Mouse (Mus musculus): Measurements from ENCODE around the gene Taar1. TPM values are rescaled to one million over a fixed set of nuclear protein-coding genes. Genes with fewer than 3 reads are reported as not detected.

Taar1 gene
- total RNA-seq (2015; ENCODE audit: low replicate concordance) (not detected in 2 replicates), total RNA-seq (2017; ENCODE audit: low replicate concordance) (not detected in 2 replicates)

- ATAC-seq (replicated peaks; ENCODE audit: low FRiP score, poor library complexity, severe bottlenecking): no peak
Measured at GRCm38 (mm10) chr10:23920056-23920455, at the start of gene Taar1. TSS of gene Taar1 (plus strand) at chr10:23920356.

GRCm38 (mm10) chr10:23880695-23881094, 39.5 kb upstream of the Taar1 start:
- ATAC-seq (replicated peaks; ENCODE audit: low FRiP score, poor library complexity, severe bottlenecking): no peak

- no peak for ATAC-seq (replicated peaks; ENCODE audit: low FRiP score, poor library complexity, severe bottlenecking)
Measured at GRCm38 (mm10) chr10:23884910-23885309, 35.2 kb upstream of the Taar1 start.

- no peak for ATAC-seq (replicated peaks; ENCODE audit: low FRiP score, poor library complexity, severe bottlenecking)
Measured at GRCm38 (mm10) chr10:23886060-23886459, 34.1 kb upstream of the Taar1 start.

- no peak for ATAC-seq (replicated peaks; ENCODE audit: low FRiP score, poor library complexity, severe bottlenecking)
Measured at GRCm38 (mm10) chr10:23892987-23893386, 27.2 kb upstream of the Taar1 start.

- no peak for ATAC-seq (replicated peaks; ENCODE audit: low FRiP score, poor library complexity, severe bottlenecking)
Measured at GRCm38 (mm10) chr10:23894601-23895349, 25.4 kb upstream of the Taar1 start, which contains the start of gene Vnn1. TSS of gene Vnn1 (plus strand) at chr10:23894688.

- no peak for ATAC-seq (replicated peaks; ENCODE audit: low FRiP score, poor library complexity, severe bottlenecking)
Measured at GRCm38 (mm10) chr10:23895376-23895775, 24.8 kb upstream of the Taar1 start.

- ATAC-seq (replicated peaks; ENCODE audit: low FRiP score, poor library complexity, severe bottlenecking): no peak
Measured at GRCm38 (mm10) chr10:23901119-23901518, 19.0 kb upstream of the Taar1 start.

- no peak for ATAC-seq (replicated peaks; ENCODE audit: low FRiP score, poor library complexity, severe bottlenecking)
Measured at GRCm38 (mm10) chr10:23905661-23906060, 14.5 kb upstream of the Taar1 start.

- no peak for ATAC-seq (replicated peaks; ENCODE audit: low FRiP score, poor library complexity, severe bottlenecking)
Measured at GRCm38 (mm10) chr10:23922468-23922867, 2.3 kb downstream of the Taar1 start.

GRCm38 (mm10) chr10:23923941-23924340, 3.8 kb downstream of the Taar1 start:
- ATAC-seq (replicated peaks; ENCODE audit: low FRiP score, poor library complexity, severe bottlenecking): no peak

GRCm38 (mm10) chr10:23937613-23938012, 17.5 kb downstream of the Taar1 start:
- no peak for ATAC-seq (replicated peaks; ENCODE audit: low FRiP score, poor library complexity, severe bottlenecking)

- no peak for ATAC-seq (replicated peaks; ENCODE audit: low FRiP score, poor library complexity, severe bottlenecking)
Measured at GRCm38 (mm10) chr10:23938312-23938711, 18.2 kb downstream of the Taar1 start, which contains the start of gene Taar2. TSS of gene Taar2 (plus strand) at chr10:23938572.

GRCm38 (mm10) chr10:23942465-23942864, 22.3 kb downstream of the Taar1 start:
- ATAC-seq (replicated peaks; ENCODE audit: low FRiP score, poor library complexity, severe bottlenecking): no peak

GRCm38 (mm10) chr10:23948026-23948425, 27.9 kb downstream of the Taar1 start:
- ATAC-seq (replicated peaks; ENCODE audit: low FRiP score, poor library complexity, severe bottlenecking): no peak

- no peak for ATAC-seq (replicated peaks; ENCODE audit: low FRiP score, poor library complexity, severe bottlenecking)
Measured at GRCm38 (mm10) chr10:23949508-23950005, 29.4 kb downstream of the Taar1 start, which contains the start of gene Taar3. TSS of gene Taar3 (plus strand) at chr10:23949558.

GRCm38 (mm10) chr10:23951714-23952113, 31.6 kb downstream of the Taar1 start:
- ATAC-seq (replicated peaks; ENCODE audit: low FRiP score, poor library complexity, severe bottlenecking): no peak

GRCm38 (mm10) chr10:23959071-23959470, 38.9 kb downstream of the Taar1 start:
- no peak for ATAC-seq (replicated peaks; ENCODE audit: low FRiP score, poor library complexity, severe bottlenecking)

GRCm38 (mm10) chr10:23960444-23960915, 40.3 kb downstream of the Taar1 start, which contains the start of gene Taar4:
TSS of gene Taar4 (plus strand) at chr10:23960494.
- ATAC-seq (replicated peaks; ENCODE audit: low FRiP score, poor library complexity, severe bottlenecking): no peak

GRCm38 (mm10) chr10:23963444-23963843, 43.3 kb downstream of the Taar1 start:
- ATAC-seq (replicated peaks; ENCODE audit: low FRiP score, poor library complexity, severe bottlenecking): no peak

Measured in erythroid progenitor cell, adult 5-6 weeks (primary cell).